Mouse (Mus musculus): Measurements from ENCODE around the gene Mtif3.

- TF ChIP-seq CTCF (conservative IDR thresholded peaks at IDR 0.05; ENCODE audit: low read length) (no peak), POU5F1 (IDR thresholded peaks at IDR 0.05; ENCODE audit: borderline replicate concordance, low read length) (no peak), NANOG (IDR thresholded peaks at IDR 0.05; ENCODE audit: borderline replicate concordance, low read length) (no peak)
These were observed 43.7 kb downstream of the Mtif3 start for GRCm38 (mm10) chr5:146919874-146920273.
